Comparison of ENCODE assay signal across 8 mouse cellular contexts in the genomic region with DNA sequence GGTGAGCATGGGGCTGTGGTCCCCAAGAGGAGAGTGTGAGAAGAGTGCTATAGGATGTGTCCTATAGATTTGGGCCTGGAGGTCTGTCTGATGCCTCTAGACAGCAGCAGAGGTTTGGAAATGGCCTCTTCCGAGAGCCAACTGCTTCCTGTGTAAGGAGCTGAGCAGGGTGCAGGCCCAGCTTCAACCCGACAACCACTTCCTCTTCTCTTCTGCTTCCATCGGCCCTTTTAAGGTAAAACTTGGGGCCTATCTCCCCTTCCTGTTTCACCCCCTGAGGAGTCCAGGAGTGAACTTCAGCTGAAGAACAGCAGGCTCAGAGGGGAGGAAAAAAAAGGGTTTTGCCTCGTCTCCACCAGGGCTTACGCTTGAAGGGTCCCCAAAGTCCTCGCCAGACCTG. TPM values are rescaled to one million over a fixed set of nuclear protein-coding genes. Genes with fewer than 3 reads are reported as not detected.
DNase-seq lines count a peak whose midpoint lies in the region; ATAC-seq and TF ChIP-seq lines count a peak whose summit lies in the region.

No protein-coding gene starts in this region.

- peak overlapping the region; percentile 64 for H3K4me2 ChIP-seq in liver, embryonic 13.5 days

- H3K9ac ChIP-seq in liver, embryonic 13.5 days: peak overlapping the region; percentile 49; the same call in 1 of the 2 replicates

- H3K27me3 ChIP-seq in liver, embryonic 13.5 days: peaks cover 42% of the 10 kb centered on the region

- no peak for ATAC-seq in liver, embryonic 13.5 days (ENCODE audit: low read depth)
- no peak for ATAC-seq in erythroid progenitor cell, adult 5-6 weeks (replicated peaks; ENCODE audit: low FRiP score, poor library complexity, severe bottlenecking)

- DNase-seq in layer of hippocampus, adult 11-12 months (ENCODE audit: low spot score): peak; percentile 44
- DNase-seq in layer of hippocampus, postnatal 14 days (ENCODE audit: low spot score in 2 of 2): no peak
- no peak for DNase-seq in liver, embryonic 13.5 days
- DNase-seq in spleen, postnatal 10 days (ENCODE audit: low spot score in 2 of 2): peak; percentile 35 to 61
- no peak for DNase-seq in left cerebral cortex, adult 8-10 months (ENCODE audit: low spot score in 2 of 2)
- DNase-seq in testis, postnatal 14 days (ENCODE audit: low spot score): no peak

- H3K36me3 ChIP-seq in liver, embryonic 13.5 days: peaks cover 30% of the 10 kb centered on the region; the same call in 1 of the 2 replicates

- peaks cover 7% of the 10 kb centered on the region; the same call in 1 of the 2 replicates for H3K4me1 ChIP-seq in bone marrow, adult 2 months (ENCODE audit: control insufficient read depth, insufficient read depth, low read length)
- peaks cover 62% of the 10 kb centered on the region for H3K4me1 ChIP-seq in liver, embryonic 13.5 days (replicated peaks)

- no peak for TF ChIP-seq POLR2A in bone marrow, adult 2 months (IDR thresholded peaks at IDR 0.05; ENCODE audit: borderline replicate concordance, control insufficient read depth, low read depth, low read length)

- peak overlapping the region; percentile 95 for H3K4me3 ChIP-seq in bone marrow, adult 2 months (replicated peaks; ENCODE audit: control insufficient read depth, low read depth, low read length)
- H3K4me3 ChIP-seq in liver, embryonic 13.5 days (replicated peaks): peak overlapping the region; percentile 50

- 0 out of 2 replicates have a peak, but pooled peaks have one; percentile 11 for TF ChIP-seq CTCF in bone marrow, adult 2 months (IDR thresholded peaks at IDR 0.05; ENCODE audit: control insufficient read depth, insufficient read depth, low read length)

- H3K27ac ChIP-seq in bone marrow, adult 2 months (ENCODE audit: control insufficient read depth, insufficient read depth, low read depth, low read length, poor library complexity): peak overlapping the region; percentile 99
- H3K27ac ChIP-seq in liver, embryonic 13.5 days: peak overlapping the region; percentile 73

- H3K9me3 ChIP-seq in liver, embryonic 13.5 days (replicated peaks): no peaks in the 10 kb centered on the region

- WGBS in bone marrow, adult 2 months: 7% methylated on average over 6 of the region's 6 CpGs
- 30% methylated on average over 6 of the region's 6 CpGs for WGBS in liver, embryonic 13.5 days (ENCODE audit: insufficient replicate concordance)

RNA-seq across cellular contexts. Expression of gene Coro1a, which starts 5.2 kb away (rescaled TPM):
- total RNA-seq in layer of hippocampus, postnatal 14 days (2021): 100 to 1,000 TPM; 131 to 141 TPM
- polyA plus RNA-seq in bone marrow, adult 2 months (2011; ENCODE audit: insufficient read depth, insufficient read length, low replicate concordance, missing spikeins): 370 and 776 TPM in 2 replicates
- polyA plus RNA-seq in liver, embryonic 13.5 days (2015; fragmentation: Nextera tagmentation; extraction: Ambion mirVana): 73.1 and 78.7 TPM in 2 replicates
- 100 to 1,000 TPM; 132 to 162 (median 149) TPM for total RNA-seq in left cerebral cortex, adult 8-10 months (2022)
- 103 and 171 TPM in 2 replicates for total RNA-seq in erythroid progenitor cell, adult 5-6 weeks (2015; ENCODE audit: low replicate concordance)
- total RNA-seq in erythroid progenitor cell, adult 5-6 weeks (2017; ENCODE audit: low replicate concordance): 101 and 106 TPM in 2 replicates

RNA-seq across cellular contexts. Expression of gene Slx1b, which starts 6.8 kb away (rescaled TPM):
- total RNA-seq in layer of hippocampus, postnatal 14 days (2021): 10 to 100 TPM; 16.2 to 19.8 TPM
- polyA plus RNA-seq in bone marrow, adult 2 months (2011; ENCODE audit: insufficient read depth, insufficient read length, low replicate concordance, missing spikeins): 5.0 and 11.1 TPM in 2 replicates
- 3.6 and 4.2 TPM in 2 replicates for polyA plus RNA-seq in liver, embryonic 13.5 days (2015; fragmentation: Nextera tagmentation; extraction: Ambion mirVana)
- 10 to 100 TPM; 17.1 to 23.0 (median 19.6) TPM for total RNA-seq in left cerebral cortex, adult 8-10 months (2022)
- 0.84 and 1.4 TPM in 2 replicates for total RNA-seq in erythroid progenitor cell, adult 5-6 weeks (2015; ENCODE audit: low replicate concordance)
- total RNA-seq in erythroid progenitor cell, adult 5-6 weeks (2017; ENCODE audit: low replicate concordance): 1.9 and 3.2 TPM in 2 replicates

RNA-seq across cellular contexts. Expression of gene Bola2, which starts 7.2 kb away (rescaled TPM):
- 100 to 1,000 TPM; 119 to 129 TPM for total RNA-seq in layer of hippocampus, postnatal 14 days (2021)
- 77.8 and 182 TPM in 2 replicates for polyA plus RNA-seq in bone marrow, adult 2 months (2011; ENCODE audit: insufficient read depth, insufficient read length, low replicate concordance, missing spikeins)
- polyA plus RNA-seq in liver, embryonic 13.5 days (2015; fragmentation: Nextera tagmentation; extraction: Ambion mirVana): 113 and 128 TPM in 2 replicates
- total RNA-seq in left cerebral cortex, adult 8-10 months (2022): 10 to 100 TPM; 82.1 to 97.0 (median 90.2) TPM
- total RNA-seq in erythroid progenitor cell, adult 5-6 weeks (2015; ENCODE audit: low replicate concordance): 9.2 and 21.3 TPM in 2 replicates
- 5.1 and 46.8 TPM in 2 replicates for total RNA-seq in erythroid progenitor cell, adult 5-6 weeks (2017; ENCODE audit: low replicate concordance)

RNA-seq across cellular contexts. Expression of gene Sult1a1, which starts 26.1 kb away (rescaled TPM):
- 10 to 100 TPM; 10.7 to 16.5 TPM for total RNA-seq in layer of hippocampus, postnatal 14 days (2021)
- 14.2 and 34.1 TPM in 2 replicates for polyA plus RNA-seq in bone marrow, adult 2 months (2011; ENCODE audit: insufficient read depth, insufficient read length, low replicate concordance, missing spikeins)
- 1.8 and 2.0 TPM in 2 replicates for polyA plus RNA-seq in liver, embryonic 13.5 days (2015; fragmentation: Nextera tagmentation; extraction: Ambion mirVana)
- total RNA-seq in left cerebral cortex, adult 8-10 months (2022): 1 to 10 TPM; 6.3 to 9.0 (median 7.9) TPM
- 4.0 TPM in 1 of 2 replicates, not detected in the other for total RNA-seq in erythroid progenitor cell, adult 5-6 weeks (2015; ENCODE audit: low replicate concordance)
- total RNA-seq in erythroid progenitor cell, adult 5-6 weeks (2017; ENCODE audit: low replicate concordance): 6.4 TPM in 1 of 2 replicates, not detected in the other

RNA-seq across cellular contexts. Expression of gene Sgf29, which starts 53.2 kb away (rescaled TPM):
- 10 to 100 TPM; 31.2 to 32.9 TPM for total RNA-seq in layer of hippocampus, postnatal 14 days (2021)
- polyA plus RNA-seq in bone marrow, adult 2 months (2011; ENCODE audit: insufficient read depth, insufficient read length, low replicate concordance, missing spikeins): 25.8 and 27.0 TPM in 2 replicates
- 34.7 and 36.8 TPM in 2 replicates for polyA plus RNA-seq in liver, embryonic 13.5 days (2015; fragmentation: Nextera tagmentation; extraction: Ambion mirVana)
- 10 to 100 TPM; 28.4 to 39.0 (median 33.6) TPM for total RNA-seq in left cerebral cortex, adult 8-10 months (2022)
- total RNA-seq in erythroid progenitor cell, adult 5-6 weeks (2015; ENCODE audit: low replicate concordance): 36.8 and 54.1 TPM in 2 replicates
- 0.83 and 10.9 TPM in 2 replicates for total RNA-seq in erythroid progenitor cell, adult 5-6 weeks (2017; ENCODE audit: low replicate concordance)

Comparison
In these comparisons a context has a peak if more than half of its experiments do, and no peak if none do; other contexts are left out.
1. DNase-seq: peak in layer of hippocampus, adult 11-12 months (single experiment) and spleen, postnatal 10 days (2 of 2); none in layer of hippocampus, postnatal 14 days (0 of 2), liver, embryonic 13.5 days (single experiment), left cerebral cortex, adult 8-10 months (0 of 2) and testis, postnatal 14 days (single experiment).
2. RNA of gene Slx1b, which starts 6.8 kb away (total RNA-seq): 17.1 to 23.0 TPM in left cerebral cortex, adult 8-10 months and 16.2 to 19.8 TPM in layer of hippocampus, postnatal 14 days; 0.84 to 3.2 TPM in erythroid progenitor cell, adult 5-6 weeks; every median in the first group is over 4 times any median in the second.